Mouse (Mus musculus): ENCODE measurements around the gene Zfp82. TPM values are rescaled to one million over a fixed set of nuclear protein-coding genes. Genes with fewer than 3 reads are reported as not detected.

The Zfp82 gene
- polyA plus RNA-seq, 2 experiments: 0.50 to 1.2 TPM

DNA sequence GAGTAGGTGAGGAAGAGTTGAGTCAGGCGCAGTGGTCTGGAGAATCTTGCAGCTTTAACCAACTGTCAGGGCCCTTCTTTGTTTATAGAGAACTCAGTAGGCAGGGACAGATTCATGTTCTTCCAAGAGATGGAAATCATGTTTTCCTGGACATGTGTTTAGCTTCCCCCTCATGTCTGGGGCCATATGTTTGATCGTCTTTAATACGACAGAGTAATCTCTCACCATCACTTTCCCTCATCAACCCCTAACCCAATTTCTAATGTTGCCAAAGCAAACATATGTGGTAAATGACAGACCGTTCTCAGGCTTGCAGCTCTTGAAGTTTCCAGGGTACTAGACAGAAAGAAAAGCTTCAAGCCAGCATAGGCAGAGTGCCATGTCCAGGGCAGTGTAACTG, 24.6 kb downstream of the Zfp82 start:
- TF ChIP-seq CTCF (IDR thresholded peaks at IDR 0.05; ENCODE audit: low read depth) (no peak), EP300 (IDR thresholded peaks at IDR 0.05; ENCODE audit: low read depth) (no peak)
- Histone ChIP-seq H3K9me3 (ENCODE audit: control insufficient read depth, low read length) (no peaks in the 10 kb centered on the region), H3K4me3 (ENCODE audit: insufficient read depth in 1 of 2, low read depth in 2 of 2, low read length in 2 of 2) (no peak overlapping the region), H3K4me2 (ENCODE audit: low read depth) (no peak overlapping the region), H3K4me1 (replicated peaks; ENCODE audit: control insufficient read depth in 2 of 2, insufficient read depth in 2 of 2, low read length in 1 of 2) (peaks cover 8% of the 10 kb centered on the region in 2 experiments), H3K27me3 (ENCODE audit: control insufficient read depth, insufficient read depth, low read length) (no peaks in the 10 kb centered on the region), H3K36me3 (replicated peaks; ENCODE audit: control insufficient read depth, insufficient read depth, low read depth) (no peaks in the 10 kb centered on the region), H3K9ac (replicated peaks) (no peak overlapping the region), H3K27ac (no peak overlapping the region)
- WGBS (ENCODE audit: insufficient replicate concordance): 69% methylated on average over 4 of the region's 4 CpGs
- ATAC-seq (ENCODE audit: insufficient read depth) (no peak), DNase-seq (ENCODE audit: low read depth in 3 of 3, low spot score in 3 of 3) (no peak)

DNA sequence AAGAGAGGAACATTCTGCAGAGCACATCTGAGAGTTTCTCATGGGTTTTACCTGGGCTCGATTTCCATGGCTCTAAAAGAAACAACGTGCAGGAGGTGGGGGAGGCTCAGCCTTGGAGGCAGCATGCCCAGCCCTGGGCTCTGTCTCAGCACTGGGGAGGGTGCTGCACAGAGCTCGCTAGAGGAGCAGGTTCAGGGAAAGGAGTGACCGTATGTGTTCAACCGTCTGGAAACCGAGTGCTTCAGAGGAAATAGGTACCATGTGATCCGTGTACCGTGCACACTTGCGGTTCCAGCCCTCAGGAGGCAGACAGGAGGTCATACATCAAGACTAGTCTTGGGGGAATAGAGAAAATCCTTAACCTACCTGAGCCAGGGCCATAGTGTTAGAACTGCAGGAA, 28.3 kb downstream of the Zfp82 start:
- no peak for ATAC-seq (ENCODE audit: insufficient read depth)
- WGBS (ENCODE audit: insufficient replicate concordance): 51% methylated on average over 9 of the region's 9 CpGs
- no peak overlapping the region for H3K9ac ChIP-seq (replicated peaks)

DNA sequence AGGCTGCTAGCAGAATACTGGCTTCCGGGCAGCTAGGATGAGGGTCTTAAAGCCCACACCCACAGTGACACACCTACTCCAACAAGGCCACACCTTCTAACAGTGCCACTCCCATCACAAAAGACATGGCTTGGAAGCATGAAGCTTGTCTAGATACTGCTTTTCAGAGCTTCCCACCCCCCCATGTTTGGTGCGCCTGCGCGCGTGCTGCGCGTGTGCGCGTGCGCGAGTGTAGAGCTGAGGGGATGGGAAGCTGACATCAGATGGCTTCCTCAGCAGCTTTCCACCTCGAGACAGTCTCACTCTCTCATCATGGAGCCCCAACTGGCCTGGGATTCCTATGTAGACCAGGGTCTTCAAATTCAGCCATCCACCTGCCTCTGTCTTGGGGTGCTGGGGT, 38.4 kb downstream of the Zfp82 start:
- no peak overlapping the region for H3K27ac ChIP-seq
- DNase-seq (ENCODE audit: low read depth in 3 of 3, low spot score in 3 of 3) (no peak), ATAC-seq (ENCODE audit: insufficient read depth) (no peak)
- no peak overlapping the region for H3K4me3 ChIP-seq (ENCODE audit: insufficient read depth in 1 of 2, low read depth in 2 of 2, low read length in 2 of 2)
- H3K27me3 ChIP-seq (ENCODE audit: control insufficient read depth, insufficient read depth, low read length): no peaks in the 10 kb centered on the region
- no peaks in the 10 kb centered on the region for H3K36me3 ChIP-seq (replicated peaks; ENCODE audit: control insufficient read depth, insufficient read depth, low read depth)
- H3K9ac ChIP-seq (replicated peaks): no peak overlapping the region
- H3K9me3 ChIP-seq (ENCODE audit: control insufficient read depth, low read length): no peaks in the 10 kb centered on the region
- 0 out of 4 replicates have a peak, but pooled peaks cover 0 to 2% of the 10 kb centered on the region in 2 experiments for H3K4me1 ChIP-seq (replicated peaks; ENCODE audit: control insufficient read depth in 2 of 2, insufficient read depth in 2 of 2, low read length in 1 of 2)
- 90% methylated on average over 12 of the region's 12 CpGs for WGBS (ENCODE audit: insufficient replicate concordance)
- H3K4me2 ChIP-seq (ENCODE audit: low read depth): no peak overlapping the region
- no peak for TF ChIP-seq EP300 (IDR thresholded peaks at IDR 0.05; ENCODE audit: low read depth)
- TF ChIP-seq CTCF (IDR thresholded peaks at IDR 0.05; ENCODE audit: low read depth): no peak

More for the DNA sequence above, 28.3 kb downstream of the Zfp82 start:
- Histone ChIP-seq H3K27me3 (ENCODE audit: control insufficient read depth, insufficient read depth, low read length) (no peaks in the 10 kb centered on the region), H3K36me3 (replicated peaks; ENCODE audit: control insufficient read depth, insufficient read depth, low read depth) (no peaks in the 10 kb centered on the region), H3K9me3 (ENCODE audit: control insufficient read depth, low read length) (no peaks in the 10 kb centered on the region), H3K27ac (no peak overlapping the region), H3K4me2 (ENCODE audit: low read depth) (no peak overlapping the region), H3K4me1 (replicated peaks; ENCODE audit: control insufficient read depth in 2 of 2, insufficient read depth in 2 of 2, low read length in 1 of 2) (no peaks in the 10 kb centered on the region), H3K4me3 (ENCODE audit: insufficient read depth in 1 of 2, low read depth in 2 of 2, low read length in 2 of 2) (no peak overlapping the region)
- no peak for DNase-seq (ENCODE audit: low read depth in 3 of 3, low spot score in 3 of 3)
- TF ChIP-seq EP300 (IDR thresholded peaks at IDR 0.05; ENCODE audit: low read depth): no peak
- no peak for TF ChIP-seq CTCF (IDR thresholded peaks at IDR 0.05; ENCODE audit: low read depth)

DNA sequence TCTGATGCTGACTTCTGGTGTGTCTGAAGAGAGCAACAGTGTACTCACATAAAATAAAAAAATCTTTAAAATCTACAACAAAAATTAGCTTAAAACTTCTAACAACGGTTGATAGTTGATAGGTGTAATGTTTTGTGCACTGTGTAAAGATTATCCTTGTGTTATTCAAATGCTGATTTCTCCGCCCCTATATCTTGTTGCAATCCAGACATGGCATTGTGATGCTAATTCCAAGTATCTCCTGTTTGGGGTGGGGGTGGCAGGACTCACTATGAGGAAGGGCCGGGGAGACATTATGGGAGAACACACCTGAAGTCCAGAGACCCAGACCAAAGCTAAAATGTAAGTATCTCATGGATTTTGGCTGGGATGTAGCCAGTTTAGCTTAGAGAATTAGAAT, 41.3 kb downstream of the Zfp82 start:
- 71% methylated on average over 3 of the region's 3 CpGs for WGBS (ENCODE audit: insufficient replicate concordance)
- ATAC-seq (ENCODE audit: insufficient read depth): no peak

DNA sequence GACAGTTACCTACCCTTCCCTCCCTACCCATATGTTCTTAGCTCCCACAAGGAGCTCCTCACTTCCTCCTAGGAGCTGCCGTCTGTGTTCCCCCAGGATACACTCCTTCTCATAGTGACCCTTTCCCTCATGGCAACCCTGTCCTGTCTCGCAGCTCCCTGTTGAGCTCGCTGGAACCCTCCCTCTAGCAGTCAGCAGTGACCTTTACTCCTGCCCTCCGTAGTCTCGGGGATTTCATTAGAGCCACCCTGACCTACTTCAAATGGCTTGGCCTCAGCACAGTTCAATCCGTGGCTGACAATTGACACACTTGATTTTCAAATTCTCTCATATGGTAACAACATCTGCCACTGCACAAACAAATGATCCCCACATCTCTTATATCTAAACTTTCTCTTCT, 42.0 kb downstream of the Zfp82 start:
- 0 out of 4 replicates have a peak, but pooled peaks cover 0 to 2% of the 10 kb centered on the region in 2 experiments for H3K4me1 ChIP-seq (replicated peaks; ENCODE audit: control insufficient read depth in 2 of 2, insufficient read depth in 2 of 2, low read length in 1 of 2)
- H3K36me3 ChIP-seq (replicated peaks; ENCODE audit: control insufficient read depth, insufficient read depth, low read depth): no peaks in the 10 kb centered on the region
- H3K9ac ChIP-seq (replicated peaks): no peak overlapping the region
- WGBS (ENCODE audit: insufficient replicate concordance): 40% methylated on average over 6 of the region's 6 CpGs
- H3K27me3 ChIP-seq (ENCODE audit: control insufficient read depth, insufficient read depth, low read length): no peaks in the 10 kb centered on the region
- ATAC-seq (ENCODE audit: insufficient read depth): no peak
- no peak overlapping the region for H3K4me2 ChIP-seq (ENCODE audit: low read depth)
- TF ChIP-seq EP300 (IDR thresholded peaks at IDR 0.05; ENCODE audit: low read depth) (no peak), CTCF (IDR thresholded peaks at IDR 0.05; ENCODE audit: low read depth) (no peak)
- no peak for DNase-seq (ENCODE audit: low read depth in 3 of 3, low spot score in 3 of 3)
- no peak overlapping the region for H3K4me3 ChIP-seq (ENCODE audit: insufficient read depth in 1 of 2, low read depth in 2 of 2, low read length in 2 of 2)
- H3K9me3 ChIP-seq (ENCODE audit: control insufficient read depth, low read length): no peaks in the 10 kb centered on the region
- H3K27ac ChIP-seq: no peak overlapping the region

More for the DNA sequence above, 41.3 kb downstream of the Zfp82 start:
- H3K9me3 ChIP-seq (ENCODE audit: control insufficient read depth, low read length): no peaks in the 10 kb centered on the region
- TF ChIP-seq CTCF (IDR thresholded peaks at IDR 0.05; ENCODE audit: low read depth): no peak
- TF ChIP-seq EP300 (IDR thresholded peaks at IDR 0.05; ENCODE audit: low read depth): no peak
- H3K4me2 ChIP-seq (ENCODE audit: low read depth): no peak overlapping the region
- H3K27ac ChIP-seq: no peak overlapping the region
- H3K4me1 ChIP-seq (replicated peaks; ENCODE audit: control insufficient read depth in 2 of 2, insufficient read depth in 2 of 2, low read length in 1 of 2): 0 out of 4 replicates have a peak, but pooled peaks cover 0 to 2% of the 10 kb centered on the region in 2 experiments
- H3K27me3 ChIP-seq (ENCODE audit: control insufficient read depth, insufficient read depth, low read length): no peaks in the 10 kb centered on the region
- no peak for DNase-seq (ENCODE audit: low read depth in 3 of 3, low spot score in 3 of 3)
- no peaks in the 10 kb centered on the region for H3K36me3 ChIP-seq (replicated peaks; ENCODE audit: control insufficient read depth, insufficient read depth, low read depth)
- H3K9ac ChIP-seq (replicated peaks): no peak overlapping the region
- H3K4me3 ChIP-seq (ENCODE audit: insufficient read depth in 1 of 2, low read depth in 2 of 2, low read length in 2 of 2): no peak overlapping the region

All from liver, embryonic 14.5 days (tissue).